Mouse (Mus musculus) stomach, postnatal 0 days (tissue): ENCODE measurements around the gene Mrpl50. TPM values are rescaled to one million over a fixed set of nuclear protein-coding genes. Genes with fewer than 3 reads are reported as not detected.

ENCODE experiments used
- ATAC-seq: fragments of 200-750 bp; cut with Nextera tagmentation; 2 replicates; pipeline ENCODE4 v1.8.0; 2017; ENCODE audit not compliant: low FRiP score, low TSS enrichment
- DNase-seq: peaks from one replicate; pipeline ENCODE4 v3.0.0-alpha.2; 2016; ENCODE audit warnings: low spot score
- H3K27ac ChIP-seq: fragments of 300-500 bp; sonication (generic); replicated peaks from 2 replicates; pipeline ENCODE4 v1.5.1; 2014; ENCODE audit warnings: mild to moderate bottlenecking, control low read depth
- H3K27me3 ChIP-seq: fragments of 300-500 bp; sonication (generic); 2 replicates; pipeline ENCODE4 v1.6.1; 2014; ENCODE audit warnings: low read length; ENCODE audit not compliant: control insufficient read depth, insufficient read depth
- H3K36me3 ChIP-seq: fragments of 300-500 bp; sonication (generic); 2 replicates; pipeline ENCODE4 v1.6.1; 2014; ENCODE audit warnings: low read length, mixed read lengths; ENCODE audit not compliant: control insufficient read depth, insufficient read depth
- H3K4me1 ChIP-seq: fragments of 300-500 bp; sonication (generic); replicated peaks from 2 replicates; pipeline ENCODE4 v1.6.1; 2014; ENCODE audit warnings: antibody characterized with exemption; ENCODE audit not compliant: control insufficient read depth, insufficient read depth
- H3K4me2 ChIP-seq: fragments of 300-500 bp; sonication (generic); replicated peaks from 2 replicates; pipeline ENCODE4 v1.6.1; 2014; ENCODE audit warnings: low read depth, mild to moderate bottlenecking, control low read depth, moderate library complexity
- H3K4me3 ChIP-seq: fragments of 300-500 bp; sonication (generic); 2 replicates; pipeline ENCODE4 v1.5.1; 2014; ENCODE audit warnings: low read depth, low read length, control low read depth
- H3K9ac ChIP-seq: fragments of 300-500 bp; sonication (generic); 2 replicates; pipeline ENCODE4 v1.6.1; 2014; ENCODE audit warnings: mild to moderate bottlenecking, low read length, control low read depth, mixed read lengths
- H3K9me3 ChIP-seq: fragments of 300-500 bp; sonication (generic); 2 replicates; pipeline ENCODE4 v1.6.1; 2016; ENCODE audit warnings: low read length; ENCODE audit not compliant: control insufficient read depth
- CTCF ChIP-seq: IDR thresholded peaks from 2 replicates; pipeline ENCODE4 v1.5.1; 2016; ENCODE audit warnings: antibody characterized with exemption, low read depth, mild to moderate bottlenecking, moderate library complexity
- EP300 ChIP-seq: optimal IDR thresholded peaks from 2 replicates; pipeline ENCODE3; 2016; ENCODE audit warnings: antibody characterized with exemption
- WGBS: fragments of 180-500 bp; shearing (Covaris S2); extraction: QIAGEN DNeasy Blood & Tissue Kit; methylation state at CpG from one replicate; pipeline ENCODE4 v1.1.7; 2014; 5-methylcytosine and 5-hydroxymethylcytosine counted together
- polyA plus RNA-seq: library from polyadenylated mRNA; unstranded; fragments of >200 nt; fragmentation: Nextera tagmentation; extraction: Ambion mirVana; gene quantifications from 2 replicates; pipeline ENCODE4 v1.2.1, GENCODE M21; 2015

The Mrpl50 gene
- 58.5 and 61.0 TPM in 2 replicates for polyA plus RNA-seq

- peak within 1 kb of the TSS; percentile 81 for H3K4me2 ChIP-seq
- H3K27me3 ChIP-seq, result no peaks in the 10 kb centered on the region
- peak within 1 kb of the TSS; percentile 79 for H3K9ac ChIP-seq
- H3K27ac ChIP-seq, result peak within 1 kb of the TSS; percentile 83
- 0% methylated on average over 41 of the region's 41 CpGs for WGBS
- H3K9me3 ChIP-seq, result no peaks in the 10 kb centered on the region
- peak within 1 kb of the TSS; percentile 72 for H3K4me3 ChIP-seq
- peak; percentile 99 for ATAC-seq
- TF ChIP-seq EP300 (no peak), CTCF (no peak)
- H3K4me1 ChIP-seq, result no peaks in the 10 kb centered on the region
- peak; percentile 92 for DNase-seq
- no peaks in the 10 kb centered on the region for H3K36me3 ChIP-seq
These were observed at the start of gene Mrpl50, which contains the start of gene Zfp189 for GRCm38 (mm10) chr4:49520572-49521340. Gene Mrpl50 (minus strand): TSS chr4:49521093. Gene Zfp189 (plus strand): TSS chr4:49521176.

DNA sequence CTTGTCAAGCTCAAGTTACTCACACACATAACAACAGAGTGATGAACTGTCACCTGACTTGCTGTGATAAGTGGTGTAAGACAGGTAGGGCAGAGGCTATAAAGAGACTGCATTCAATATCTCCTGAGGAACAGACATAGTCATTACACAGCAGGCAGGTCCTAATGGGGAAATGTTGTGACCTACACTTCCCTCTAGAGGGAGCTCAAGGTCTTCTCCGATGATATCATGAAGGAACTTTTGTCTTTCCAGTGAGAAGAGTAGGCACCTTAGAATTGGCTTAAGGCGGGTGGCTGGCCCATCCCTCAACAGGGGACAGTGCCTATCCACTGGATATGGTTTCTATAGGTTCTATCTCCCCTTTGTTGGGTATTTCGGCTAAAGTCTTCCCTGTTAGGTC lies 46.7 kb upstream of the Mrpl50 start:
- WGBS, result 27% methylated on average over 3 of the region's 3 CpGs
- Histone ChIP-seq H3K9ac (no peak overlapping the region), H3K27me3 (no peaks in the 10 kb centered on the region), H3K4me2 (no peak overlapping the region), H3K4me1 (no peaks in the 10 kb centered on the region), H3K27ac (no peak overlapping the region), H3K36me3 (no peaks in the 10 kb centered on the region), H3K4me3 (no peak overlapping the region), H3K9me3 (no peaks in the 10 kb centered on the region)
- DNase-seq (peak; percentile 46), ATAC-seq (peak; percentile 75; the same call in 1 of the 2 replicates)
- TF ChIP-seq CTCF (peak; percentile 95), EP300 (no peak)

DNA sequence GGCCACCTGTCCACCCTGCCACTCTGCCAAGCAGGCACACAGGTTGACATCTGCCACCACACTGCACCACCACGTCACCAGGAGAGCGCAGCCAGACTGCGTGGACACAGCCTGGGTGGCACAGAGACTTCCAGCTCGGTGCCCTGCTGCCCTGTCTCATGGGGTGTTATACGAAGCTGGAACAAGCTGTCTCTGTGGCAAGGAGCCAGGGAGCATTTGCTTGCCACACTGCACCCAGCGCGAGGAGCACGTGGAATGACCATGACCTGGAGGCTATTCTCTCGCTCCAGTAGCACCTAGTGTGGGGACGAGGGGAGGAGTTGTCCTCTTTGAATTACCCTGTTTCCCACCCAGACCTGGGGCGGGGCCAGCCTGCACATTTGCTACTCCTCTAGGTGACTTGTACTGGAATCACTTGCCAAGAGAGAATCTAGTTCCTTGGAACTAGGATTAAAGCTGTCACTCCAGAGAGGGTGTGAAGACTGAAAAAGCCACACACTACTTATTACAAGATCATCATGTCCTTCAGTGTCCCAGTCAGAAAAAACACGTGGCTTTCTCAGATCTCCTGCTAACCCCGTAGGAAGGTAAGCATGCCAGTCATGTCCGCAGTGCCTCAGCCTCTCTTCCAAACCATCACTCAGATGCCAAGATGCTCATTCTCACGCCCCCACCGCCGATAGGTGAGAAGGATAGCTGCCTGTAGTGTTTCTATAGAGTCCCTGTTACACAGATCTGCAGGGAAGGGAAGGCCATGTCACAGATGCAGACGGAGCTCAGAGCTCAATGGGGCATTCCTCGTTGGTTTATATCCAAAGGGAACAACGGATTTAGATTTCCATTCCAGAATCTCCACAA lies 39.3 kb upstream of the Mrpl50 start:
- H3K27ac ChIP-seq, result no peak overlapping the region
- peak; percentile 32 for DNase-seq

GRCm38 (mm10) chr4:49558181-49558580 lies 37.3 kb upstream of the Mrpl50 start:
- TF ChIP-seq EP300, result no peak
- TF ChIP-seq CTCF, result no peak
- DNase-seq (no peak), ATAC-seq (no peak)
- Histone ChIP-seq H3K36me3 (no peaks in the 10 kb centered on the region), H3K9me3 (no peaks in the 10 kb centered on the region), H3K9ac (no peak overlapping the region), H3K27ac (no peak overlapping the region), H3K4me3 (no peak overlapping the region), H3K27me3 (no peaks in the 10 kb centered on the region), H3K4me2 (no peak overlapping the region), H3K4me1 (no peaks in the 10 kb centered on the region)
- 58% methylated on average over 2 of the region's 2 CpGs for WGBS

More for the DNA sequence above, 39.3 kb upstream of the Mrpl50 start:
- 60% methylated on average over 20 of the region's 20 CpGs for WGBS
- Histone ChIP-seq H3K9ac (no peak overlapping the region), H3K36me3 (no peaks in the 10 kb centered on the region), H3K4me2 (no peak overlapping the region), H3K27me3 (no peaks in the 10 kb centered on the region), H3K4me1 (no peaks in the 10 kb centered on the region), H3K9me3 (no peaks in the 10 kb centered on the region), H3K4me3 (no peak overlapping the region)
- TF ChIP-seq CTCF (no peak), EP300 (no peak)
- peak; percentile 53; the same call in 1 of the 2 replicates for ATAC-seq

DNA sequence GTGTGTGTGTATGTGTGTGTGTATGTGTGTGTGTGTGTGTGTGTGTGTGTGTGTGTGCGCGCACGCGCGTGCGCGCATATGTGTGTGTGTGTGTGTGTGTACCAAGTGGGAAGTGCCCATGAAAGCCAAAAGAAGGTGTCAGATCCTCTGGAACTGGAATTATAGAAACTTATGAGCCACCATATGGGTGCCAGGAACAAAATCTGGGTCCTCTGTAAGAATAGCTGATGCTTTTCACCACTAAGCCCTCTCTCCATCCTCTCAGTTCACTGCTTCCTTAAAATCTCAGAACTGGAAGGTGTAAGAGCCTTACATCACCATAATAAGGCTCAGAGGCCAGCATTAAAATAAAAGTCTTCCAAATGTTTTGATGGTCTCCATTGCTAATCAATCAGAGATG lies 36.5 kb upstream of the Mrpl50 start:
- WGBS, result 97% methylated on average over 7 of the region's 7 CpGs
- Histone ChIP-seq H3K36me3 (no peaks in the 10 kb centered on the region), H3K4me1 (no peaks in the 10 kb centered on the region), H3K27ac (no peak overlapping the region), H3K27me3 (no peaks in the 10 kb centered on the region), H3K9ac (no peak overlapping the region), H3K4me3 (no peak overlapping the region), H3K9me3 (no peaks in the 10 kb centered on the region), H3K4me2 (no peak overlapping the region)
- TF ChIP-seq CTCF (no peak), EP300 (no peak)
- DNase-seq (no peak), ATAC-seq (no peak)
